Mouse (Mus musculus) small intestine, adult 2 months (tissue): Measurements from ENCODE around the gene Rex1bd.

Experiments
- CTCF ChIP-seq: fragments of 200-500 bp; IDR thresholded peaks from 2 replicates; pipeline ENCODE4 v1.5.1; 2012; ENCODE audit warnings: low read depth, mild to moderate bottlenecking, control low read depth, inconsistent platforms, low read length, moderate library complexity, mixed read lengths; ENCODE audit not compliant: insufficient replicate concordance, insufficient read length; ENCODE audit errors: extremely low read depth
- POLR2A ChIP-seq: fragments of 200-500 bp; IDR thresholded peaks from 2 replicates; pipeline ENCODE4 v1.6.1; 2012; ENCODE audit warnings: low read depth, mild to moderate bottlenecking, control low read depth, inconsistent platforms, low read length, moderate library complexity

DNA sequence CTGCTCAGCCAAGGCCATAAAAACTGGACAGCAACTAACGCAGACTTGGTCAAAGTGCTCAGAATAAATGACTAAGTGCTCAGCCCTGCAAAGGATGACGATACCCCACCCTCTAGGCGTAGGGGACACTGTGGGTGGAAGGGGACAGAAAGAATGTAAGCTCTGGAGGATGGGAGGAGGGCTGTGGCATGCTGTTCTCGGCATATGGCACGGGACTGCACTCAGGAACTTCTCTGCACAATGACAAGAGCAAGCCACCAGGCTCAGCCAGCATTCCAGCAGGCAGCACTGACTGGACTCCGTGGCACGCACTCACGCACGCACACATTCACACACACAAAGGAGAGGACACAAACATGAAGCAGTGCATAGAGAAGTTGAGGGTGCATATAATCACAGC lies 45.9 kb downstream of the Rex1bd start:
- no peak for TF ChIP-seq POLR2A
- no peak for TF ChIP-seq CTCF
